Mouse (Mus musculus): ENCODE measurements around the gene Evx2.

DNA sequence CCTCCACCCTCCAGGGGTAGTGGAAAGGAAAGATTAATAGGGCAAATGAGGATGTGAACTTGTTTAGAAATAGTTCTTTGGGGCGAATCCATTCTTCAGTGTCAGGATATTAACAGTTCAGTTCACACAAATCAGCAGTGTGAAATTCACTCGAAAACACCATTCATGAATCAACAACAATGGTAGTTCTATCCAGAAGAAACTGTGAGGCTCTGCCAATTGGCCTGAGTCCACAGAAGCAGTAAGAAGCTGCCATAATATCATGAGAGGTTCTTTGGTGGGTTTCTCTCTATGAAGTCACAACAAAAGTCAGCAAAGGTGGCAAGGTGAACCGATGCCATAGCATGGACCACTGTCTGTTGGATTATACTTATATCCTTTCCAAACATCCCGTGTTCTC lies 48.0 kb downstream of the Evx2 start:
- TF ChIP-seq TAL1 (IDR thresholded peaks at IDR 0.05; ENCODE audit: low read length) = no peak
- no peak for TF ChIP-seq GATA1 (IDR thresholded peaks at IDR 0.05; ENCODE audit: low read length)
